Comparison of ENCODE assay signal across 8 mouse cellular contexts in genomic region chr5:115844368-115844765, GRCm38 (mm10). TPM values are rescaled to one million over a fixed set of nuclear protein-coding genes. Genes with fewer than 3 reads are reported as not detected.
A peak's percentile ranks its signal among the peaks of the same experiment; 100 is the strongest.
DNase-seq lines count a peak whose midpoint lies in the region; ATAC-seq and TF ChIP-seq lines count a peak whose summit lies in the region.

No protein-coding gene starts in this region.

- peak overlapping the region; percentile 97 for H3K4me3 ChIP-seq in E14TG2a.4 (replicated peaks; ENCODE audit: low read length)
- peak overlapping the region; percentile 97 for H3K4me3 ChIP-seq in hindbrain, embryonic 10.5 days
- peak overlapping the region; percentile 48 for H3K4me3 ChIP-seq in lung, postnatal 0 days (ENCODE audit: low read depth, low read length)

- peak; percentile 70 for TF ChIP-seq EP300 in lung, postnatal 0 days (IDR thresholded peaks at IDR 0.05)

- H3K9me3 ChIP-seq in E14TG2a.4 (ENCODE audit: low read length), result peaks cover 9% of the 10 kb centered on the region
- peaks cover 10% of the 10 kb centered on the region; the same call in 1 of the 2 replicates for H3K9me3 ChIP-seq in hindbrain, embryonic 10.5 days
- no peaks in the 10 kb centered on the region for H3K9me3 ChIP-seq in lung, postnatal 0 days (ENCODE audit: low read length)

- no peaks in the 10 kb centered on the region for H3K27me3 ChIP-seq in E14TG2a.4 (ENCODE audit: insufficient read depth, low read length)
- no peaks in the 10 kb centered on the region for H3K27me3 ChIP-seq in hindbrain, embryonic 10.5 days (ENCODE audit: insufficient read depth, poor library complexity, severe bottlenecking)
- H3K27me3 ChIP-seq in lung, postnatal 0 days (replicated peaks; ENCODE audit: insufficient read depth, low read length), result no peaks in the 10 kb centered on the region

- no peak overlapping the region for H3K9ac ChIP-seq in lung, postnatal 0 days (replicated peaks; ENCODE audit: low read depth)

- ATAC-seq in frontal cortex, adult (ENCODE audit: low TSS enrichment), result peak; percentile 48; the same call in 1 of the 2 replicates
- ATAC-seq in lung, postnatal 0 days, result peak; percentile 85

- peak overlapping the region; percentile 93 for H3K4me2 ChIP-seq in lung, postnatal 0 days (replicated peaks; ENCODE audit: low read depth, low read length)

- no peak for DNase-seq in frontal cortex, postnatal 10 days (ENCODE audit: low spot score in 2 of 2)
- no peak for DNase-seq in hindbrain, embryonic 10.5 days (ENCODE audit: low spot score)
- DNase-seq in lung, postnatal 0 days (ENCODE audit: low spot score), result peak; percentile 87
- DNase-seq in ovary, postnatal 36 days (ENCODE audit: low spot score), result no peak
- no peak for DNase-seq in right cerebral cortex, postnatal 14 days
- DNase-seq in spleen, postnatal 14 days (ENCODE audit: low spot score in 2 of 2), result no peak

- peak overlapping the region; percentile 95 for H3K27ac ChIP-seq in hindbrain, embryonic 10.5 days
- H3K27ac ChIP-seq in lung, postnatal 0 days (ENCODE audit: low read length), result peak overlapping the region; percentile 62

- TF ChIP-seq CTCF in E14TG2a.4 (conservative IDR thresholded peaks at IDR 0.05; ENCODE audit: low read length), result no peak
- no peak for TF ChIP-seq CTCF in lung, postnatal 0 days (IDR thresholded peaks at IDR 0.05)

- 6% methylated on average over 12 of the region's 12 CpGs for WGBS in hindbrain, embryonic 10.5 days
- 3% methylated on average over 12 of the region's 12 CpGs for WGBS in lung, postnatal 0 days

- H3K4me1 ChIP-seq in E14TG2a.4 (replicated peaks; ENCODE audit: low read depth, low read length), result peaks cover 65% of the 10 kb centered on the region
- H3K4me1 ChIP-seq in hindbrain, embryonic 10.5 days (replicated peaks), result peaks cover 42% of the 10 kb centered on the region
- H3K4me1 ChIP-seq in lung, postnatal 0 days (ENCODE audit: insufficient read depth, low read depth, low read length), result peaks cover 11% of the 10 kb centered on the region

- peaks cover 21% of the 10 kb centered on the region for H3K36me3 ChIP-seq in E14TG2a.4 (ENCODE audit: insufficient read depth, low read length)
- H3K36me3 ChIP-seq in hindbrain, embryonic 10.5 days, result peaks cover 27% of the 10 kb centered on the region
- H3K36me3 ChIP-seq in lung, postnatal 0 days (ENCODE audit: insufficient read depth, low read length), result no peaks in the 10 kb centered on the region

RNA-seq across cellular contexts. Expression of gene Cit, which starts 0.7 kb away (rescaled TPM):
- polyA plus RNA-seq in hindbrain, embryonic 10.5 days (2016; fragmentation: Nextera tagmentation; extraction: Ambion mirVana), result 40.4 and 46.2 TPM in 2 replicates
- 4.8 and 7.4 TPM in 2 replicates for polyA plus RNA-seq in lung, postnatal 0 days (2015; fragmentation: Nextera tagmentation; extraction: Ambion mirVana)
